Mouse (Mus musculus): ENCODE measurements around the gene Cphx3.
"Not testable (repeated sequence)": the region's sequence is repeated elsewhere in the genome, so short reads cannot be mapped to it uniquely, and the experiment has no call there.

GRCm38 (mm10) chr14:26081216-26081615 lies 881 bp upstream of the Cphx3 start, which contains the start of gene Cphx2:
- TF ChIP-seq CTCF (IDR thresholded peaks at IDR 0.05; ENCODE audit: control insufficient read depth, insufficient read depth, insufficient replicate concordance, low read depth, low read length); POLR2A (IDR thresholded peaks at IDR 0.05; ENCODE audit: control insufficient read depth, low read depth, low read length): not testable (repeated sequence)

Data from testis, adult 2 months (tissue).